Mouse (Mus musculus) thymus, adult 2 months (tissue): ENCODE data around the gene Cnga2. TPM values are rescaled to one million over a fixed set of nuclear protein-coding genes. Genes with fewer than 3 reads are reported as not detected.
A peak's percentile ranks its signal among the peaks of the same experiment; 100 is the strongest.

Source experiments
- DNase-seq: peaks from one replicate; pipeline ENCODE4 v3.0.0; 2021
- H3K27ac ChIP-seq: fragments of 200-500 bp; 2 replicates; pipeline ENCODE4 v1.5.1; 2012; ENCODE audit warnings: low read length, control low read depth; ENCODE audit not compliant: control insufficient read depth, insufficient read depth
- H3K27me3 ChIP-seq: fragments of 200-500 bp; 2 replicates; pipeline ENCODE4 v1.6.1; 2012; ENCODE audit warnings: mild to moderate bottlenecking, low read length, moderate library complexity, mixed read lengths; ENCODE audit not compliant: control insufficient read depth, insufficient read depth
- H3K36me3 ChIP-seq: fragments of 200-500 bp; 2 replicates; pipeline ENCODE4 v1.6.1; 2012; ENCODE audit warnings: mild to moderate bottlenecking, low read length, moderate library complexity; ENCODE audit not compliant: control insufficient read depth, insufficient read depth
- H3K4me1 ChIP-seq: fragments of 200-500 bp; replicated peaks from 2 replicates; pipeline ENCODE4 v1.6.1; 2012; ENCODE audit warnings: low read length; ENCODE audit not compliant: control insufficient read depth, insufficient read depth
- H3K4me3 ChIP-seq: fragments of 200-500 bp; 2 replicates; pipeline ENCODE4 v1.5.1; 2012; ENCODE audit warnings: mild to moderate bottlenecking, low read length, control low read depth, moderate library complexity; ENCODE audit not compliant: control insufficient read depth, insufficient read depth
- CTCF ChIP-seq: fragments of 200-500 bp; IDR thresholded peaks from 2 replicates; pipeline ENCODE4 v1.5.1; 2012; ENCODE audit warnings: mild to moderate bottlenecking, control low read depth, low read length, moderate library complexity, borderline replicate concordance; ENCODE audit not compliant: control insufficient read depth, poor library complexity, insufficient read depth; ENCODE audit errors: extremely low read depth
- POLR2A ChIP-seq: fragments of 200-500 bp; IDR thresholded peaks from 2 replicates; pipeline ENCODE4 v1.6.1; 2012; ENCODE audit warnings: mild to moderate bottlenecking, low read length, control low read depth, moderate library complexity; ENCODE audit not compliant: control insufficient read depth, poor library complexity, insufficient read depth; ENCODE audit errors: extremely low read depth
- WGBS: fragments of 180-500 bp; shearing (Covaris S2); methylation state at CpG from one replicate; pipeline ENCODE4 v1.1.7; 2018; 5-methylcytosine and 5-hydroxymethylcytosine counted together
- polyA plus RNA-seq: library from polyadenylated mRNA; depleted of rRNA; stranded (reverse); fragments of >200 nt; gene quantifications from 2 replicates; pipeline ENCODE4 v1.2.3, GENCODE M21; 2012; rRNA removed

Gene Cnga2
- polyA plus RNA-seq = 0.84 and 0.96 TPM in 2 replicates

DNA sequence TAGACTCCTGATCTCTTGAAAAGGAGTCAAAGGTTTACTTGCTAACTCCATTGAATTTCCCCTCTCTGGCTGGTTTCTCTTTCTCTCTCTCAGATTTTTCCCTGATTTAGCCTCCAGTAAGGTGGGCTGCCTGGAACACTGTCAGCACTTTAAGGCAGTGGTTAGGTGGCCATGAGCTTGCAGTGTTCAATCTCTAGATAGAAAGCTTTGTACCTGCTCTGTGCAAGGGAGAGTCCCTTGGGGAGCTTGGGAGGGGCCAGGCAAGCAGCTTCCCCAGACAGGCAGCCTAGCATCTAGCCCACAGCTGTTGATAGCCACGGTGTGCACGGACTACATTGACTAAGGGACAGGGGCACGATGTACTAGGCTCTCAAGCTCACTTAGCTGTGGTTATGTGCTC lies at the start of gene Cnga2:
Cnga2 (plus strand) TSS at position 301 of the 400 bp plus-strand sequence.
- 80% methylated on average over 3 of the region's 3 CpGs for WGBS
- DNase-seq = no peak

DNA sequence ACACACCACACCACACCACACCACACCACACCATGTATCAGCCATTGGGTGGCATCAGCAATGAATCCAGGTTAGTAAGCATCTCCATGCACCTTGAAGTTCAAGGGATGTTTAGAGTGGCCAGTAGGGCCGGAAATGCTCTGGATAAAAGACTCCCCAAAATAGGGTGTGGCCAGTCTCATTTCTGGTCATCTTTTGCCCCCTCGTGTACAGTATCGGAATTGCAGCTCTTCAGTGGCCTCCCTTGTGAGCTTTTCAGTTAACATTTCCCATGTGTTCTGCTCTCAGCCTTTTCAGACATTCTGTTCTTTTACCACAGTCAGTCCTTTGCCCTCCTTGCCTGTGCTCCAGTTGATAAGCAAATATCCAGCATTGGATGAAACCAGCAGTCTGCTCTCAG lies 45.0 kb upstream of the Cnga2 start:
- H3K4me1 ChIP-seq = no peaks in the 10 kb centered on the region
- no peaks in the 10 kb centered on the region for H3K27me3 ChIP-seq
- H3K27ac ChIP-seq = no peak overlapping the region
- WGBS = 13% methylated on average over 3 of the region's 3 CpGs
- no peak overlapping the region for H3K4me3 ChIP-seq
- TF ChIP-seq POLR2A (no peak), CTCF (no peak)
- peak; percentile 7 for DNase-seq
- H3K36me3 ChIP-seq = no peaks in the 10 kb centered on the region

More for the DNA sequence above, at the start of gene Cnga2:
- no peaks in the 10 kb centered on the region for H3K4me1 ChIP-seq
- H3K36me3 ChIP-seq = no peaks in the 10 kb centered on the region
- H3K27ac ChIP-seq = no peak within 1 kb of the TSS
- no peaks in the 10 kb centered on the region for H3K27me3 ChIP-seq
- no peak within 1 kb of the TSS for H3K4me3 ChIP-seq
- TF ChIP-seq POLR2A = no peak
- TF ChIP-seq CTCF = no peak

GRCm38 (mm10) chrX:71958366-71958765 lies 33.3 kb upstream of the Cnga2 start:
- H3K36me3 ChIP-seq = no peaks in the 10 kb centered on the region
- no peaks in the 10 kb centered on the region for H3K27me3 ChIP-seq
- no peak overlapping the region for H3K4me3 ChIP-seq
- no peak for TF ChIP-seq CTCF
- TF ChIP-seq POLR2A = no peak
- H3K27ac ChIP-seq = no peak overlapping the region
- no peak for DNase-seq
- no peaks in the 10 kb centered on the region for H3K4me1 ChIP-seq

GRCm38 (mm10) chrX:71962073-71963051 lies 29.3 kb upstream of the Cnga2 start, which contains the start of gene Prrg3:
Gene Prrg3 (plus strand): TSS chrX:71962624.
- H3K4me3 ChIP-seq = no peak within 1 kb of the TSS
- no peaks in the 10 kb centered on the region for H3K4me1 ChIP-seq
- no peak for TF ChIP-seq CTCF
- TF ChIP-seq POLR2A = no peak
- H3K27ac ChIP-seq = no peak within 1 kb of the TSS
- 11% methylated on average over 46 of the region's 72 CpGs for WGBS
- no peaks in the 10 kb centered on the region for H3K27me3 ChIP-seq
- H3K36me3 ChIP-seq = no peaks in the 10 kb centered on the region
- no peak for DNase-seq

GRCm38 (mm10) chrX:71963275-71963912 lies 28.3 kb upstream of the Cnga2 start:
- no peaks in the 10 kb centered on the region for H3K27me3 ChIP-seq
- 28% methylated on average over 9 of the region's 9 CpGs for WGBS
- no peak for DNase-seq
- H3K4me3 ChIP-seq = no peak overlapping the region
- no peak for TF ChIP-seq POLR2A
- no peak for TF ChIP-seq CTCF
- no peak overlapping the region for H3K27ac ChIP-seq
- no peaks in the 10 kb centered on the region for H3K36me3 ChIP-seq
- no peaks in the 10 kb centered on the region for H3K4me1 ChIP-seq

GRCm38 (mm10) chrX:71968216-71968615 lies 23.4 kb upstream of the Cnga2 start:
- H3K27me3 ChIP-seq = no peaks in the 10 kb centered on the region
- no peak overlapping the region for H3K4me3 ChIP-seq
- no peaks in the 10 kb centered on the region for H3K4me1 ChIP-seq
- no peak overlapping the region for H3K27ac ChIP-seq
- TF ChIP-seq POLR2A = no peak
- TF ChIP-seq CTCF = no peak
- DNase-seq = no peak
- WGBS = 86% methylated on average over 1 of the region's 1 CpGs
- H3K36me3 ChIP-seq = no peaks in the 10 kb centered on the region
